Mouse (Mus musculus) kidney, adult 8-10 months (tissue): ENCODE data around the gene Pik3r4.
"Not testable (repeated sequence)": the region's sequence is repeated elsewhere in the genome, so short reads cannot be mapped to it uniquely, and the experiment has no call there.

ENCODE experiments used
- DNase-seq, 2 experiments: peaks; one replicate each; pipeline ENCODE4 v3.0.0; 2022

Pik3r4 gene

DNA sequence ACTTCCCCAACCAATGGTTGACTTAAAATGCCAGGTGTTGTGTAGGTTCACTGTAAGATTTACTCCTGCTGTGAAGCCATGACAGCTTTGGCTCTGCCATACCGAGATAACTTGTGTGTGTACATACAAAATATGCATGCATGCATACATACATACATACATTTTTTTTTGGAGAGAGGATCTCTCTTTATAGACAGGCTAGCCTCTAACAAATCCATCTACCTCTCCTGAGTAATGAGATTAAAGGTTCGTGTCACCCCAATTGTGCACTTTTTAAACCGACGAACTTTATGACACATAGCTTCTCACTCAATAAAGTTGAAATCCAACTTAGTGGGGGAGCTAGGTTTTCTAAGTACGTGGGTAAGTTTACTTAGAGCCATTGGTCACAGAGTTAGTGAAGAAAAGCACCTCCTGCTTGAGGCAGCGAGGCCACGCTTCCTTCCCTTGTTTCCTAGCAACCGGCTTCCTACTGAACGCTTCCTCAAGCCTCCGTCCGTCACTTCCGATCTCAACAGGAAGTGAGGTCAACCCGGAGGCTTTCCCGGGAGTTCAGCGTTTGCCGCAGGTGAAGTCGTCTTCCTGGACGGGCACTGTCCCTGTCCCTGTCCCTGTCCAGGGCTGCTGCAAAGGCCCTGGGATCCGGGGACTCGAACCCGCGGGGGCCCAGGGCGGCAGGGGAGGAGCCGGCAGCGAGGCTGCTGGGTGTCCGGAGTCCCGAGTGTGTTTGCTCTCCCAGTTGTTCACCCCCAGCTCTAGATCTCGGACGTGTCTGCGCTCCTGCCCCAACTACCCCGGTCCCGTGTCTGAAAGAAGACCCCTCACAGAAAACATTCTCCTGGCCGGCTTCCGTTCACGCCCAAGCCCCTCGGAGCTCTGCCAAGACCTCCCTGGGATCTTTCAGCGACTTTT is at the start of gene Pik3r4:
TSS of gene Pik3r4 (plus strand) at position 519 of the 912 bp plus-strand sequence.
- DNase-seq: peak; percentile 85 to 87

DNA sequence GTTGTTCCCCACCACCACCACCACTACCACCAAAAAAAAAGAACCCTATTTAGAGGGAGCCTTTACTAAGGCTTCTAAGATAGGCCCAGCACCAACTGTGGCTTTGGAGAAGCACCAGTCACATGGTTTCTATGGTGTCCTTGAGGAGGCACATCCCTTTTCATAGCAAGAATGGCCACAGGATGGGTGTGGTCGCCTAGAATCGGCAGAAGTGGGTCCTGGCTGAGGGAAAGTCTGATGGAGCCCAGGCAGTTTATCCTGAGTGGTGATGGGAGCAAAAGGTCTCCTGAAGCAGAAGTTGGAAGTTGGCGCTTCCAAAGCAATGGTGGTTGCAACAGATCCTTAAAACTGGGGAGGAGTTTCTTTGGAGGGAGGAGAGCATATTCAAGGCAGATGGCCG is 43.9 kb upstream of the Pik3r4 start:
- no peak for DNase-seq

DNA sequence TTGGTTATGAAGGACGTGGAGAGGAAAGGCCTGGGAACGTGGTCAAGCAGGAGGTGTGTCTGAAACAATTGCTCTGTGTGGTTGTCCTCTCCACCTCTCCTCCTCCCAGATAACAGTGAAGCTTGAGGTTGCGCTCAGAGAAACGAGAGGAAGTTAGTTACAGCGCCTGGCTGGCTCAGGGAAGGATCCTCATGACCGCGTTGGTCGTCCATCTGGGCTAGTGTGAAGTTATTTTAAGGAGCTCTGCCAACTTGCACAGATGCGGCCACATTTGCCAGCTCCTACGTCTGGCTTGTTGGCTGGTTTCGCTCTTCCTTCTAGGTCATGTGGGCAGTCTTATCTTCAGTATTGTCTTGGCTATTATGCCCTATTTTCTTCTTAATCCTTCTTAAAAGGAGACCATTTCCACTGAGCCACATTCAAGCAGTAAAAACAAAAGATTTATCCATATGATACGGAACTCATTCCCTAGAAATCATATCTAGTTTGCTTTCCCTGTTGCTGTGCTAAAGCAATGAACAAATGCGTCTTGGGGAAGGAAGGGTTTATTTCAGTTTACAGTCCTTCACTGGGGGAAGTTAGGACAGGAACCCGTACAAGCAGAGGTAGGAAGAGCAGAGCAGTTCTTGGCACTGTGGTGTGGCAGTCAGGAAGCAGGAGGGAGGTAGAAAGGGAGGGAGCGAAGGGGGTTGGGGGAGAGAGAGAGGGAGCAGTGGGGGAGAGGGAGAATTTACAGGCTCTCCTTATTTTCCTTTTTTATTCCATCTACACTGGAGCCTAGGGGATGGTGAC is 30.6 kb upstream of the Pik3r4 start:
- DNase-seq: peak; percentile 19 to 51

DNA sequence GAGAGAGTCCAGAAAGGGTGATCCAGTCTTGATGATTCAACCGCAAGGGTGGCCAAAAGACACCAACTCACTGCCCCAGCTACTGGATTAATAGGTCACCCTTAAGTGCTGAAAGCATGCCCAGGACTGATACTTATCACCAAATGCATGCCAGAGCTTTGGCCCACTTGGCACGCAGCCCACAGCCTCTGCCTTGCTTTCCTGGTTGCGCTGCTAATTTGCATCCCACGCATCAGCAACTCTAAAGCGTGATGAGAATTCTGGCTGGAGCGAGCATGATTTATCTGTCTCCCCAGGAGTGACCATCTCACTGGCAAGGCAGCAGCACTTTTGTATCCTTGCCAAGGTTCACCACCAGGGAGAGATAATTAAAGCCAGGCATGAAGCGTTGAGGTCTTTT is 29.9 kb upstream of the Pik3r4 start:
- DNase-seq: peak; percentile 85

GRCm38 (mm10) chr9:105615952-105616351 is 26.8 kb upstream of the Pik3r4 start:
- DNase-seq: no peak

GRCm38 (mm10) chr9:105617274-105617673 is 25.5 kb upstream of the Pik3r4 start:
- peak; percentile 38 to 68 for DNase-seq

GRCm38 (mm10) chr9:105633961-105634360 is 8.8 kb upstream of the Pik3r4 start:
- no peak for DNase-seq

- DNase-seq: not testable (repeated sequence)
Measured at GRCm38 (mm10) chr9:105641377-105641776, 1.4 kb upstream of the Pik3r4 start.

GRCm38 (mm10) chr9:105656189-105656588 is 13.4 kb downstream of the Pik3r4 start:
- DNase-seq: peak; percentile 17 to 19

DNA sequence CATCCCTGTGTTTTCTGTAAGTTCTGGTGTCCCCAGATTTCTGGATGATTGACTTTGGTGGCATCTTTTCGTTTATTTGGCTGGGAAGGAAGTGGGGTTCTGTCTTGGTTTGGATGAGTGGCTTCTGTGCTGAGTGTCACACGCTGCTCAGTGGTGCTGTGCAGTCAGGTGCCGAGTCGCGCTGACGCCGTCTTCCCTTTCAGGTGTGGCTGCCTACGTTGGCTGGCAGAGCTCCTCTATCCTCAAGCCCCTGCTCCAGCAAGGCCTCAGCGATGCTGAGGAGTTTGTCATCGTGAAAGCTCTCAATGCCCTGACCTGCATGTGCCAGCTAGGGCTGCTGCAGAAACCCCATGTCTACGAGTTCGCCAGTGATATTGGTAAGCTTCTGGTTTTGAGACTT is 15.4 kb downstream of the Pik3r4 start:
- DNase-seq: no peak

DNA sequence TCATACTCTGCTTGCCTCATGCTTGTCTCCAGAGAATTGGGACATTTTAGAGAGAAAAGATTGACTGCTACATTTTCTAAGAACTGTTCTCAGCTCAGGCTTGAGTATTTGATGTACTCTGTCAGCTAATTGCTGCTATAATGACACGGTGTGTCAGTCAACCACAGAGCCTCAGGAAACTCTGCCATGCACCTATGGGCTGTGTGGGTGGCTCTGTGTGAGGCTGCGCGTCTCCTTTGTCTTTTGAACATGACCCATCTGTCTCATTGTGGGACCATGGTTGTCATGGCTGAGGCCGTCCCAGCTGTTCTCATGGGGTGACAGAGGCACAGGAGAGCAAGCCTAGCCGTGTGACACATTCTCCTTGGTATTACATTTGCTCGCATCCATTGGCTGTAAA is 17.1 kb downstream of the Pik3r4 start:
- no peak for DNase-seq

GRCm38 (mm10) chr9:105665269-105665668 is 22.5 kb downstream of the Pik3r4 start:
- DNase-seq: no peak

GRCm38 (mm10) chr9:105670916-105671315 is 28.1 kb downstream of the Pik3r4 start:
- DNase-seq: no peak

DNA sequence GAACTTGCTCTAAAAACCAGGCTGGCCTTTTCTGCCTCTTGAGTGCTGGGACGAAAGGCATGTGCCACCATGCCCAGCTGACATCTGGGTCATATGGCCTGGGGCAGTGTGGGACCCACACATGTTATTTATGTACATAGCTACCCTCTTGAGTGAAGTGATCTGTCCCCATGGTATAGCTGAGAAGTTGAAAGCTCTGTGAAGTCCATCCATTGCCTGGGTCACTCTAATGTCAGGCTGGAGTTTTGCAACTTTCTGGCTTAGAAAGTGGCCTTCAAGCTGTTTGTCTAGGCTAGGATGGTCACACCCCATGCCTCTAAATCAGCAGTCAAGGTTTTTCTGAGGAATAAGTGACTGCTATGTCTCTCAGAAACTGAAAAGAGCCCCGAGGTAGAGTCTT is 29.3 kb downstream of the Pik3r4 start:
- no peak for DNase-seq

GRCm38 (mm10) chr9:105675941-105676340 is 33.2 kb downstream of the Pik3r4 start:
- DNase-seq: no peak

DNA sequence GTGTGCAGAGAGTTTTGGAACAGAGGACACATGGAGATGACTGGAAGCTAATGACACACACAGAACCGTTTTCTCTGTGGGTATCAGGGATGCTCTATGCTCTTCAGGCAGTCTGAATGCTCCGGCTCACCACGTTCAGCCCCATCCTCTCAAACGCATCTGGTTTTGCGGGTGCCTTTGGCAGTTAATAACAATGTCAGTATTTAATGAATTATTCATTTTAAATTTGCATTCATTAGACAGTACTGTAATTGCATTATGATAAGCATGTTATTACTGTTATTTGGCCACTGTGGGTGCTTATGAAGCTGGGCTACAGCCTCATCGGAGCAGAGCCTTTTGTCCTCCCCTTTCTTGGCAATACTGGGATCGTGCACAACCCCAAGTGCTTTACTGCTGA is 38.6 kb downstream of the Pik3r4 start:
- DNase-seq: no peak

GRCm38 (mm10) chr9:105684549-105685165 is 41.9 kb downstream of the Pik3r4 start:
- no peak for DNase-seq

- DNase-seq: no peak
Measured at GRCm38 (mm10) chr9:105689485-105689884, 46.7 kb downstream of the Pik3r4 start.

DNA sequence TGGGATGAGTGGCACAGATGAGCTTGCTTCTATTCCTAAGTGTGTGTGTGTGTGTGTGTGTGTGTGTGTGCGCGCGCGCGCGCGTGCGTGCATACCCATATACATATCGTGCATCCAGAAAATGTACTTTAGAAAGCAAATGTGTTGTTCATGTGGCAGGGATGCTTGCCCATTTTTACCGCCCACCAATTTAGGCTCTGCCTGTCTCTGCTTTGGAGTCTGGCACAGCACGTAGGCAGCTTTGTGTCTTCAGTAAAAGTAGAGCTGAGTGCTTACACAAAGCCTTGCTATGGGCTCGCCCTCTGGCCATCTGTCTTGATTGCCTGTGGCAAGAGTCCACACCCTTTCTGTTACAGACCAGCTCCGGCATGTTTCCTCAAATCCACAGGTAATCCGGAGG is 49.7 kb downstream of the Pik3r4 start:
- DNase-seq: no peak

- no peak for DNase-seq
Measured at GRCm38 (mm10) chr9:105693056-105693455, 50.3 kb downstream of the Pik3r4 start.

DNA sequence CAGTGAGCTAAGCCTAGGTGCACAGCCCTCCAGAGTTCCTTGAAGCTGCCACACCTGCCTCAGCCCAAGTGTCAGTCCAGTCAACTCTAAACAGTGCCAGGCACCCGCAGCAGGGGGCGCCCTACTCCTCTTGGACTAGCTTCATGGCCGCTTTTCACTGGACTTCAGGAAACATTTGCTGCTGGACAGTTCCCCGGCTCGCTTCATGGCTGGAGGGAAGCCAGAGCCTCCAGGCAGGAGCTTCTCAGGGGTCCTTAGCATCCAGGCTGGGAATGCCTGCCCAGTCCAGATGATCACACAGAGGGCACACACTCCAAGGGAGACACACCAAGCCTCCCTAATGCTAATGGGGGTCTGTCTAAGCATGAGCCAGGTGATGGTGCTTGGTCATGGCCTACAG is 51.1 kb downstream of the Pik3r4 start:
- DNase-seq: peak; percentile 50 to 88

- DNase-seq: no peak
Measured at GRCm38 (mm10) chr9:105696818-105697564, 54.2 kb downstream of the Pik3r4 start.
